Comparison of ENCODE assay signal across 13 mouse cellular contexts in the genomic region with DNA sequence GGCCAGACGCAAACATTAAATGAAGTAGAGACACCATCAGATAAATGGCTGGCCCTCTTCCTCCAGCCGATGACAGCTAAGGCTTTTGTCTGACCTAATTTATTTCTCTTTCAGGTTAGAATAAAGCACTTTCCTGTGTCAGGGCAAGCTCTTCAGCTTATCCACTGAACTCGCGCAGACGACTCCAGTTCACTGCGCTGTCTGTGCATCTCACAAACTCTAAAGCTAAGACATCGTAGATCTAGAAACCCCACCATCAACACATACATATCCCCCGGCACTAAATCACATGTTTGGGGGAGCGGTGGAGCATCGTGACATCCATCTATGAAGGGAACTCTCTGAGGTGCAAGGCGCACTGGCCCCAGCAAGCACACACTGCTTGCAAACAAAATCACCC. TPM values are rescaled to one million over a fixed set of nuclear protein-coding genes. Genes with fewer than 3 reads are reported as not detected.
A peak's percentile ranks its signal among the peaks of the same experiment; 100 is the strongest.
DNase-seq lines count a peak whose midpoint lies in the region; ATAC-seq and TF ChIP-seq lines count a peak whose summit lies in the region.
"Had no signal": no experiment of that assay in that cellular context is flagged by ENCODE, and none has a peak within 500 bp of the region (broad histone marks: within the 10 kb centered on the region; RNA-seq: fewer than 3 reads in every experiment).

No protein-coding gene starts in this region.

- no peaks in the 10 kb centered on the region for H3K36me3 ChIP-seq in spleen, adult 2 months (ENCODE audit: control insufficient read depth, insufficient read depth, low read length)
- no peaks in the 10 kb centered on the region for H3K36me3 ChIP-seq in forebrain, embryonic 12.5 days (replicated peaks)
- no peaks in the 10 kb centered on the region for H3K36me3 ChIP-seq in intestine, embryonic 14.5 days (ENCODE audit: control insufficient read depth, insufficient read depth, low read length)
- H3K36me3 ChIP-seq in neural tube, embryonic 15.5 days: no peaks in the 10 kb centered on the region
- H3K36me3 ChIP-seq: lung, embryonic 15.5 days had no signal

- H3K4me2 ChIP-seq in forebrain, embryonic 12.5 days: peak overlapping the region; percentile 75
- peak overlapping the region; percentile 27; the same call in 1 of the 2 replicates for H3K4me2 ChIP-seq in intestine, embryonic 14.5 days (ENCODE audit: low read length)
- H3K4me2 ChIP-seq in neural tube, embryonic 15.5 days: peak overlapping the region; percentile 98

- H3K27ac ChIP-seq in spleen, adult 2 months (ENCODE audit: insufficient read depth, low read length): peak overlapping the region; percentile 66
- peak overlapping the region; percentile 21 for H3K27ac ChIP-seq in forebrain, embryonic 12.5 days
- no peak overlapping the region for H3K27ac ChIP-seq in intestine, embryonic 14.5 days (ENCODE audit: low read depth)
- H3K27ac ChIP-seq in neural tube, embryonic 15.5 days (replicated peaks): peak overlapping the region; percentile 68
- H3K27ac ChIP-seq: lung, embryonic 15.5 days had no signal

- H3K9me3 ChIP-seq in forebrain, embryonic 12.5 days: no peaks in the 10 kb centered on the region
- H3K9me3 ChIP-seq in intestine, embryonic 14.5 days (ENCODE audit: control insufficient read depth, low read length): no peaks in the 10 kb centered on the region
- no peaks in the 10 kb centered on the region for H3K9me3 ChIP-seq in neural tube, embryonic 15.5 days (replicated peaks)
- H3K9me3 ChIP-seq: lung, embryonic 15.5 days had no signal

- peaks cover 4% of the 10 kb centered on the region; the same call in 1 of the 2 replicates for H3K4me1 ChIP-seq in spleen, adult 2 months (ENCODE audit: control insufficient read depth, insufficient read depth, insufficient read length)
- H3K4me1 ChIP-seq in forebrain, embryonic 12.5 days: peaks cover 76% of the 10 kb centered on the region
- H3K4me1 ChIP-seq in intestine, embryonic 14.5 days (replicated peaks; ENCODE audit: control insufficient read depth, insufficient read depth, low read length): peaks cover 16% of the 10 kb centered on the region
- H3K4me1 ChIP-seq in neural tube, embryonic 15.5 days: peaks cover 56% of the 10 kb centered on the region

- WGBS in spleen, adult 2 months: 56% methylated on average over 11 of the region's 11 CpGs
- 50% methylated on average over 11 of the region's 11 CpGs for WGBS in forebrain, embryonic 12.5 days
- WGBS in intestine, embryonic 14.5 days: 51% methylated on average over 11 of the region's 11 CpGs
- 21% methylated on average over 11 of the region's 11 CpGs for WGBS in neural tube, embryonic 15.5 days

- ATAC-seq in forebrain, embryonic 12.5 days (ENCODE audit: low FRiP score): 0 out of 2 replicates have a peak, but pooled peaks have one; percentile 3
- no peak for ATAC-seq in intestine, embryonic 14.5 days (replicated peaks; ENCODE audit: low FRiP score, low TSS enrichment, low read depth)
- no peak for ATAC-seq in neural tube, embryonic 15.5 days (ENCODE audit: low FRiP score)
- ATAC-seq in frontal cortex, adult (ENCODE audit: low TSS enrichment): no peak

- no peak for TF ChIP-seq CTCF in spleen, adult 2 months (IDR thresholded peaks at IDR 0.05; ENCODE audit: extremely low read depth, insufficient read depth, insufficient read length, insufficient replicate concordance)

- peaks cover 5% of the 10 kb centered on the region for H3K27me3 ChIP-seq in spleen, adult 2 months (ENCODE audit: control insufficient read depth, insufficient read depth, low read length)
- 0 out of 2 replicates have a peak, but pooled peaks cover 7% of the 10 kb centered on the region for H3K27me3 ChIP-seq in forebrain, embryonic 12.5 days
- 0 out of 2 replicates have a peak, but pooled peaks cover 3% of the 10 kb centered on the region for H3K27me3 ChIP-seq in intestine, embryonic 14.5 days (replicated peaks; ENCODE audit: control insufficient read depth, insufficient read depth, low read length)
- no peaks in the 10 kb centered on the region for H3K27me3 ChIP-seq in neural tube, embryonic 15.5 days (replicated peaks)

- no peak for DNase-seq in spleen, adult 2 months (ENCODE audit: low read depth in 1 of 2, low spot score in 2 of 2)
- DNase-seq in spleen, adult 12 weeks (ENCODE audit: low spot score): no peak
- DNase-seq in intestine, embryonic 14.5 days (ENCODE audit: low spot score): no peak
- DNase-seq in kidney, postnatal 36 days: no peak
- no peak for DNase-seq in right cerebral cortex, adult 18-20 months
- DNase-seq: adrenal gland, postnatal 36 days; cerebellum, adult 8-10 months; kidney, adult 8-10 months; spleen, adult 18-20 months had no signal

- peak overlapping the region; percentile 5; the same call in 1 of the 2 replicates for H3K4me3 ChIP-seq in spleen, adult 2 months (ENCODE audit: extremely low read depth, insufficient read depth, insufficient read length)
- peak overlapping the region; percentile 96 for H3K4me3 ChIP-seq in forebrain, embryonic 12.5 days (replicated peaks)
- H3K4me3 ChIP-seq in intestine, embryonic 14.5 days (ENCODE audit: low read depth, low read length): no peak overlapping the region
- peak overlapping the region; percentile 81 for H3K4me3 ChIP-seq in neural tube, embryonic 15.5 days (replicated peaks)
- H3K4me3 ChIP-seq: lung, embryonic 15.5 days had no signal

- peak overlapping the region; percentile 47 for H3K9ac ChIP-seq in forebrain, embryonic 12.5 days
- no peak overlapping the region for H3K9ac ChIP-seq in intestine, embryonic 14.5 days (ENCODE audit: low read length)
- peak overlapping the region; percentile 34 for H3K9ac ChIP-seq in neural tube, embryonic 15.5 days (replicated peaks)
- H3K9ac ChIP-seq: lung, embryonic 15.5 days had no signal

- TF ChIP-seq POLR2A in spleen, adult 2 months (IDR thresholded peaks at IDR 0.05; ENCODE audit: low read depth, low read length): no peak

RNA-seq across cellular contexts. Expression of a gene that starts 5.5 kb away (rescaled TPM):
- polyA plus RNA-seq in spleen, adult 2 months (2012; rRNA removed): 19.7 and 37.3 TPM in 2 replicates
- polyA plus RNA-seq in forebrain, embryonic 12.5 days (2016; fragmentation: Nextera tagmentation; extraction: Ambion mirVana): 46.0 and 54.4 TPM in 2 replicates
- polyA plus RNA-seq in intestine, embryonic 14.5 days (2014; fragmentation: Nextera tagmentation; extraction: Ambion mirVana): 8.3 and 8.8 TPM in 2 replicates
- polyA plus RNA-seq in neural tube, embryonic 15.5 days (2015; fragmentation: Nextera tagmentation; extraction: Ambion mirVana): 21.6 and 22.2 TPM in 2 replicates

Comparison
In these comparisons a context has a peak if more than half of its experiments do, and no peak if none do; other contexts are left out.
1. H3K4me2 ChIP-seq: peak in every context shown above with its lines; median percentile 98 in neural tube, embryonic 15.5 days; 75 in forebrain, embryonic 12.5 days; 27 in intestine, embryonic 14.5 days.